Mouse (Mus musculus) induced T-regulatory cell, adult 2 months (primary cell): ENCODE results near the gene Rgs6.

ENCODE experiments used
- DNase-seq: peaks from one replicate; pipeline ENCODE4 v3.0.0-alpha.2; 2012; ENCODE audit warnings: low read depth

Rgs6 gene

GRCm38 (mm10) chr12:82757367-82757766 is 169.3 kb downstream of the Rgs6 start:
- DNase-seq: no peak

GRCm38 (mm10) chr12:82762046-82762445 is 174.0 kb downstream of the Rgs6 start:
- DNase-seq: no peak

GRCm38 (mm10) chr12:82768726-82769125 is 180.6 kb downstream of the Rgs6 start:
- no peak for DNase-seq

- DNase-seq: no peak
Measured at GRCm38 (mm10) chr12:82772215-82772614, 184.1 kb downstream of the Rgs6 start.

- no peak for DNase-seq
Measured at GRCm38 (mm10) chr12:82774576-82774975, 186.5 kb downstream of the Rgs6 start.

- DNase-seq: no peak
Measured at GRCm38 (mm10) chr12:82776686-82777085, 188.6 kb downstream of the Rgs6 start.

GRCm38 (mm10) chr12:82780936-82781335 is 192.8 kb downstream of the Rgs6 start:
- no peak for DNase-seq

- no peak for DNase-seq
Measured at GRCm38 (mm10) chr12:82781414-82781813, 193.3 kb downstream of the Rgs6 start.

GRCm38 (mm10) chr12:82792122-82792521 is 204.0 kb downstream of the Rgs6 start:
- DNase-seq: no peak

- no peak for DNase-seq
Measured at GRCm38 (mm10) chr12:82799892-82800291, 211.8 kb downstream of the Rgs6 start.

- no peak for DNase-seq
Measured at GRCm38 (mm10) chr12:82801736-82802135, 213.6 kb downstream of the Rgs6 start.

GRCm38 (mm10) chr12:82802711-82803110 is 214.6 kb downstream of the Rgs6 start:
- no peak for DNase-seq

GRCm38 (mm10) chr12:82805167-82805566 is 217.1 kb downstream of the Rgs6 start:
- no peak for DNase-seq

- DNase-seq: no peak
Measured at GRCm38 (mm10) chr12:82810631-82811030, 222.5 kb downstream of the Rgs6 start.

GRCm38 (mm10) chr12:82815982-82816381 is 227.9 kb downstream of the Rgs6 start:
- no peak for DNase-seq

- no peak for DNase-seq
Measured at GRCm38 (mm10) chr12:82819328-82819727, 231.2 kb downstream of the Rgs6 start.

GRCm38 (mm10) chr12:82819991-82820390 is 231.9 kb downstream of the Rgs6 start:
- DNase-seq: no peak

- DNase-seq: no peak
Measured at GRCm38 (mm10) chr12:82822821-82823620, 234.9 kb downstream of the Rgs6 start.

- no peak for DNase-seq
Measured at GRCm38 (mm10) chr12:82830333-82830732, 242.2 kb downstream of the Rgs6 start.

- no peak for DNase-seq
Measured at GRCm38 (mm10) chr12:82838544-82838943, 250.5 kb downstream of the Rgs6 start.

GRCm38 (mm10) chr12:82841566-82841965 is 253.5 kb downstream of the Rgs6 start:
- DNase-seq: no peak

- DNase-seq: no peak
Measured at GRCm38 (mm10) chr12:82848304-82848872, 260.3 kb downstream of the Rgs6 start.

- no peak for DNase-seq
Measured at GRCm38 (mm10) chr12:82854902-82855301, 266.8 kb downstream of the Rgs6 start.
